Mouse (Mus musculus): ENCODE measurements around the gene Cfap58. TPM values are rescaled to one million over a fixed set of nuclear protein-coding genes. Genes with fewer than 3 reads are reported as not detected.
A peak's percentile ranks its signal among the peaks of the same experiment; 100 is the strongest.

Gene Cfap58
- total and polyA plus RNA-seq, 3 experiments, result not detected

- Histone ChIP-seq H3K4me3 (ENCODE audit: low read depth, low read length) (peak within 1 kb of the TSS; percentile 80), H3K27me3 (ENCODE audit: insufficient read depth, low read length) (no peaks in the 10 kb centered on the region), H3K36me3 (replicated peaks) (peaks cover 6% of the 10 kb centered on the region), H3K9me3 (replicated peaks) (peaks cover 27% of the 10 kb centered on the region), H3K4me1 (ENCODE audit: insufficient read depth, low read depth, low read length) (peaks cover 17% of the 10 kb centered on the region)
- TF ChIP-seq GATA2 (IDR thresholded peaks at IDR 0.05; ENCODE audit: borderline replicate concordance, low read depth, low read length) (no peak), CTCF (IDR thresholded peaks at IDR 0.05; ENCODE audit: low read depth, low read length) (no peak)
- ATAC-seq (ENCODE audit: extremely low read depth, insufficient number of reproducible peaks, low FRiP score, poor library complexity, severe bottlenecking) (peak; percentile 48), DNase-seq (ENCODE audit: low spot score) (peak; percentile 27)
Observed at GRCm38 (mm10) chr19:47919126-47919965, 18.1 kb upstream of the Cfap58 start, which contains the start of the genes Cfap43 and Itprip. Gene Cfap43 (minus strand): TSS chr19:47919287. Gene Itprip (minus strand): TSS chr19:47919299.

GRCm38 (mm10) chr19:47919966-47920375 is 17.5 kb upstream of the Cfap58 start:
- Histone ChIP-seq H3K36me3 (replicated peaks) (peaks cover 2% of the 10 kb centered on the region), H3K4me3 (ENCODE audit: low read depth, low read length) (peak overlapping the region; percentile 80; the same call in 1 of the 2 replicates), H3K27me3 (ENCODE audit: insufficient read depth, low read length) (no peaks in the 10 kb centered on the region), H3K9me3 (replicated peaks) (peaks cover 25% of the 10 kb centered on the region), H3K4me1 (ENCODE audit: insufficient read depth, low read depth, low read length) (peaks cover 17% of the 10 kb centered on the region)
- TF ChIP-seq GATA1 (IDR thresholded peaks at IDR 0.05; ENCODE audit: borderline replicate concordance, low read length) (no peak), POLR2AphosphoS5 (IDR thresholded peaks at IDR 0.05; ENCODE audit: insufficient replicate concordance, low read depth, low read length) (no peak), TAL1 (conservative IDR thresholded peaks at IDR 0.05; ENCODE audit: low read depth, low read length) (no peak), CTCF (IDR thresholded peaks at IDR 0.05; ENCODE audit: low read depth, low read length) (no peak), GATA2 (IDR thresholded peaks at IDR 0.05; ENCODE audit: borderline replicate concordance, low read depth, low read length) (no peak)
- DNase-seq (ENCODE audit: low spot score) (no peak), ATAC-seq (ENCODE audit: extremely low read depth, insufficient number of reproducible peaks, low FRiP score, poor library complexity, severe bottlenecking) (no peak)

- ATAC-seq (ENCODE audit: extremely low read depth, insufficient number of reproducible peaks, low FRiP score, poor library complexity, severe bottlenecking) (no peak), DNase-seq (ENCODE audit: low spot score) (no peak)
- no peak for TF ChIP-seq POLR2AphosphoS5 (IDR thresholded peaks at IDR 0.05; ENCODE audit: insufficient replicate concordance, low read depth, low read length)
- TF ChIP-seq CTCF (IDR thresholded peaks at IDR 0.05; ENCODE audit: low read depth, low read length), result no peak
- no peak for TF ChIP-seq TAL1 (conservative IDR thresholded peaks at IDR 0.05; ENCODE audit: low read depth, low read length)
- TF ChIP-seq GATA2 (IDR thresholded peaks at IDR 0.05; ENCODE audit: borderline replicate concordance, low read depth, low read length), result no peak
- no peak for TF ChIP-seq GATA1 (IDR thresholded peaks at IDR 0.05; ENCODE audit: borderline replicate concordance, low read length)
- Histone ChIP-seq H3K4me3 (ENCODE audit: low read depth, low read length) (no peak overlapping the region), H3K9me3 (replicated peaks) (peaks cover 13% of the 10 kb centered on the region), H3K27me3 (ENCODE audit: insufficient read depth, low read length) (0 out of 2 replicates have a peak, but pooled peaks cover 4% of the 10 kb centered on the region), H3K36me3 (replicated peaks) (no peaks in the 10 kb centered on the region), H3K4me1 (ENCODE audit: insufficient read depth, low read depth, low read length) (no peaks in the 10 kb centered on the region)
Observed at GRCm38 (mm10) chr19:47925819-47926218, 11.7 kb upstream of the Cfap58 start.

DNA sequence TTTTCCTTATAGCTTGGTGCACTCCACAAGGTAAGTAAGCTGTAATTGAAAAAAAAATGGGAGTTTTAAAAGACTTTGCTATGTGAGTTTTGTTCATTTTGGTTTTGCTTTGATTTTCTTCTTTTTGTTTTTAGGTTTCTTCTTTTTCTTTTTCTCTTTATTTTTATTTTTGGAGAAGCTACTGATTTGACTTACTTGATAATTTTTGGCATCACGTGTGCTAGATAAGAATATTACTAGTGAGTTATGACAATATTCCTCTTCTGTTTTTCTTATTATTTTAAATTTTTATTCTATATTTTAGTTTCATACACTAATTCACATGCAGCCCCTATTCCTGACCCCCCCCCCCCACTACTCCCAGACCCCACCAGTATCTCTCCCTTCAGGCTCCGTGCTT is 10.4 kb upstream of the Cfap58 start:
- peaks cover 20% of the 10 kb centered on the region for H3K9me3 ChIP-seq (replicated peaks)

DNA sequence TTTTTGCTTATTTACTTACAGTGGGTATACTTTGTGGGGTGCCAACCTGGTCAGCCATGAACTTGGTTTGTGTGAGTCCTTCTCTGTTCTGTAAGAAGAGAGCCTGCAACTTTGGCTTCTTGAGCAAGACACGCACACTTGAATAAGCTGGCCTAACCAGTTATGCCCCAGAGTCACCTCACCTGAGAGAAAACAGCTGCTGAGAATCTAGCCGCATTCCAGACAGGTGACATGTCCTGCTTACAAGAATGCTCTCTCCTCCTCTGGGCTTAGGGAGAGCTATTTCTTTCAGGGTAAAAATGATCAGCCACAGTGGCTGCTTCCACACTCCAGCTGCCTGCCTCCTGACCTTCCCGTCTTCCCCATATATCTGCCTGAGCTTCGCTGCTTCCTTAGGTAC is 8.4 kb upstream of the Cfap58 start:
- no peak for DNase-seq (ENCODE audit: low spot score)
- no peak for TF ChIP-seq GATA1 (IDR thresholded peaks at IDR 0.05; ENCODE audit: borderline replicate concordance, low read length)
- TF ChIP-seq POLR2AphosphoS5 (IDR thresholded peaks at IDR 0.05; ENCODE audit: insufficient replicate concordance, low read depth, low read length), result no peak
- no peak for TF ChIP-seq CTCF (IDR thresholded peaks at IDR 0.05; ENCODE audit: low read depth, low read length)
- 0 out of 2 replicates have a peak, but pooled peaks cover 4% of the 10 kb centered on the region for H3K27me3 ChIP-seq (ENCODE audit: insufficient read depth, low read length)
- no peaks in the 10 kb centered on the region for H3K36me3 ChIP-seq (replicated peaks)
- H3K9me3 ChIP-seq (replicated peaks), result peaks cover 21% of the 10 kb centered on the region
- ATAC-seq (ENCODE audit: extremely low read depth, insufficient number of reproducible peaks, low FRiP score, poor library complexity, severe bottlenecking), result no peak
- no peak overlapping the region for H3K4me3 ChIP-seq (ENCODE audit: low read depth, low read length)
- no peaks in the 10 kb centered on the region for H3K4me1 ChIP-seq (ENCODE audit: insufficient read depth, low read depth, low read length)

More for the DNA sequence above, 10.4 kb upstream of the Cfap58 start:
- H3K27me3 ChIP-seq (ENCODE audit: insufficient read depth, low read length), result 0 out of 2 replicates have a peak, but pooled peaks cover 4% of the 10 kb centered on the region
- ATAC-seq (ENCODE audit: extremely low read depth, insufficient number of reproducible peaks, low FRiP score, poor library complexity, severe bottlenecking), result no peak
- H3K4me3 ChIP-seq (ENCODE audit: low read depth, low read length), result no peak overlapping the region
- no peaks in the 10 kb centered on the region for H3K36me3 ChIP-seq (replicated peaks)
- TF ChIP-seq TAL1 (conservative IDR thresholded peaks at IDR 0.05; ENCODE audit: low read depth, low read length) (no peak), GATA2 (IDR thresholded peaks at IDR 0.05; ENCODE audit: borderline replicate concordance, low read depth, low read length) (no peak)
- H3K4me1 ChIP-seq (ENCODE audit: insufficient read depth, low read depth, low read length), result no peaks in the 10 kb centered on the region
- DNase-seq (ENCODE audit: low spot score), result no peak

DNA sequence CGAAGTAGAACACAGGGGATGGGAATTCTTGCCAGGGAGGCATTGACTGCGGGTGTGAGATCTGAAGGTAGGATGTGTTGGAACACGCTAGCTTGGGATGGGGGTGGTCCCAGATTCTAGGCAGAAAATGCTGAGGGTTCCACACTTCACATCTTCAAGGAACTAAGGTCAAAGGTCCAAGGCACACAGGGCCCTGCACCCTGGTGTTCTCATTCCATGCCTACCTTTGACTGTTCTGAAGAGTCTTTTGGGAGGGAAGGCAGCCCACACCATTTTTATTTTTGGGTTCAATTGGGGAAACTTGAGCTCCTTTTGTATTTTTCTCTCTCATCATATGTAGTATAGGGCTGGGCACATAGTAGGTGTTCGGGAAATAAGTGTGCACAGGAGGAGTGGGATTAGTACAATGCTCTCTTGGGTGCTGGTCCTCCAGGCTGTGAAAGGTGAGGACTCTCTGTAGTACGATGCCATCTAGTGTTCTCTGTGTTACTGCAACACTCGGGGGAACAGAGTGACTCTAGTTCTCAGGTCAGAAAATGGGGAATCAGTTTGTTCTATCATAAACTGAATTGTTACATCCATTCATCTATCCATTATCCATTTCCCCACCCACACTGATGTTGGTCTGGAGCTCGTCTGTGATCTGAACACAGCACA is 5.4 kb upstream of the Cfap58 start:
- Histone ChIP-seq H3K4me1 (ENCODE audit: insufficient read depth, low read depth, low read length) (no peaks in the 10 kb centered on the region), H3K36me3 (replicated peaks) (no peaks in the 10 kb centered on the region), H3K4me3 (ENCODE audit: low read depth, low read length) (no peak overlapping the region), H3K27me3 (ENCODE audit: insufficient read depth, low read length) (no peaks in the 10 kb centered on the region), H3K9me3 (replicated peaks) (peaks cover 24% of the 10 kb centered on the region)
- peak; percentile 12 for DNase-seq (ENCODE audit: low spot score)
- no peak for TF ChIP-seq CTCF (IDR thresholded peaks at IDR 0.05; ENCODE audit: low read depth, low read length)
- ATAC-seq (ENCODE audit: extremely low read depth, insufficient number of reproducible peaks, low FRiP score, poor library complexity, severe bottlenecking), result no peak
